Mouse (Mus musculus) MEL (cell line): ENCODE measurements around the gene Rgs1. TPM values are rescaled to one million over a fixed set of nuclear protein-coding genes. Genes with fewer than 3 reads are reported as not detected.
A peak's percentile ranks its signal among the peaks of the same experiment; 100 is the strongest.

ENCODE experiments used
- DNase-seq: peaks from one replicate; pipeline ENCODE4 v3.0.0; 2011; ENCODE audit warnings: low read depth, low spot score
- H3K27ac ChIP-seq: 2 replicates; pipeline ENCODE4 v1.5.1; 2012; ENCODE audit warnings: low read depth, mild to moderate bottlenecking, control low read depth, low read length, moderate library complexity; ENCODE audit not compliant: control insufficient read depth
- H3K27me3 ChIP-seq, 2 experiments: fragments of 150-350 bp in 1 of 2; sonication (generic) in 1 of 2; 2 replicates each; pipeline ENCODE4 v1.6.1; 2012; ENCODE audit warnings: low read length in 2 of 2, mild to moderate bottlenecking in 2 of 2, improper control_type of control experiment in 1 of 2, moderate library complexity in 1 of 2; ENCODE audit not compliant: insufficient read depth in 2 of 2, control insufficient read depth in 1 of 2
- H3K36me3 ChIP-seq, 2 experiments: 2 replicates each; pipeline ENCODE4 v1.6.1; 2012 to 2014; ENCODE audit warnings: low read length in 2 of 2, improper control_type of control experiment in 1 of 2, inconsistent platforms in 1 of 2, mild to moderate bottlenecking in 1 of 2; ENCODE audit not compliant: insufficient read depth in 2 of 2, control insufficient read depth in 1 of 2
- H3K4me1 ChIP-seq, 2 experiments: fragments of 150-350 bp in 1 of 2; sonication (generic) in 1 of 2; 2 replicates each; pipeline ENCODE4 v1.6.1; 2012; ENCODE audit warnings: low read length in 2 of 2, improper control_type of control experiment in 1 of 2, mild to moderate bottlenecking in 1 of 2; ENCODE audit not compliant: insufficient read depth in 2 of 2, control insufficient read depth in 1 of 2
- H3K4me3 ChIP-seq, 2 experiments: fragments of 150-350 bp in 1 of 2; sonication (generic) in 1 of 2; 2 replicates each; pipeline ENCODE4 v1.5.1; 2012; ENCODE audit warnings: low read depth in 2 of 2, low read length in 2 of 2, mild to moderate bottlenecking in 2 of 2, moderate library complexity in 2 of 2, control low read depth in 1 of 2, improper control_type of control experiment in 1 of 2; ENCODE audit not compliant: control insufficient read depth in 1 of 2, insufficient read depth in 1 of 2
- H3K79me2 ChIP-seq: 2 replicates; pipeline ENCODE4 v1.6.1; 2012; ENCODE audit warnings: mild to moderate bottlenecking, low read length, moderate library complexity; ENCODE audit not compliant: control insufficient read depth, poor library complexity, insufficient read depth
- H3K9ac ChIP-seq: 2 replicates; pipeline ENCODE4 v1.6.1; 2012; ENCODE audit warnings: low read depth, mild to moderate bottlenecking, control low read depth, low read length, moderate library complexity; ENCODE audit not compliant: control insufficient read depth, poor library complexity, severe bottlenecking
- H3K9me3 ChIP-seq: fragments of 150-350 bp; sonication (generic); replicated peaks from 2 replicates; pipeline ENCODE4 v1.6.1; 2012; ENCODE audit warnings: mild to moderate bottlenecking, low read length, improper control_type of control experiment, moderate library complexity; ENCODE audit not compliant: insufficient read depth
- CHD1 ChIP-seq: IDR thresholded peaks from 2 replicates; pipeline ENCODE4 v1.6.1; 2012; ENCODE audit warnings: low read depth, mild to moderate bottlenecking, inconsistent platforms, low read length, improper control_type of control experiment
- CHD2 ChIP-seq: IDR thresholded peaks from 2 replicates; pipeline ENCODE4 v1.6.1; 2011; ENCODE audit warnings: low read length, improper control_type of control experiment
- CTCF ChIP-seq, 3 experiments: IDR thresholded peaks in 2 of 3; conservative IDR thresholded peaks in 1 of 3; 2 replicates each; pipeline ENCODE4 v1.5.1; 2011 to 2012; ENCODE audit warnings: low read length in 3 of 3, low read depth in 2 of 3, mild to moderate bottlenecking in 2 of 3, improper control_type of control experiment in 1 of 3, inconsistent platforms in 1 of 3, mixed read lengths in 1 of 3, moderate library complexity in 1 of 3; ENCODE audit not compliant: control insufficient read depth in 1 of 3, insufficient read depth in 1 of 3, poor library complexity in 1 of 3, severe bottlenecking in 1 of 3
- E2F4 ChIP-seq: IDR thresholded peaks from 2 replicates; pipeline ENCODE4 v1.6.1; 2011; ENCODE audit warnings: low read depth, low read length, improper control_type of control experiment, borderline replicate concordance
- ELF1 ChIP-seq: IDR thresholded peaks from 2 replicates; pipeline ENCODE4 v1.6.1; 2014; ENCODE audit warnings: low read depth, mild to moderate bottlenecking, inconsistent platforms, low read length, improper control_type of control experiment, moderate library complexity
- EP300 ChIP-seq, 2 experiments: IDR thresholded peaks; 2 replicates each; pipeline ENCODE4 v1.6.1; 2011; ENCODE audit warnings: improper control_type of control experiment in 2 of 2, low read length in 2 of 2, low read depth in 1 of 2, mild to moderate bottlenecking in 1 of 2
- ETS1 ChIP-seq: IDR thresholded peaks from 2 replicates; pipeline ENCODE4 v1.6.1; 2012; ENCODE audit warnings: low read depth, mild to moderate bottlenecking, inconsistent platforms, low read length, improper control_type of control experiment, moderate library complexity
- GABPA ChIP-seq: IDR thresholded peaks from 2 replicates; pipeline ENCODE4 v1.6.1; 2012; ENCODE audit warnings: low read depth, mild to moderate bottlenecking, inconsistent platforms, low read length, improper control_type of control experiment, moderate library complexity
- GATA1 ChIP-seq: IDR thresholded peaks from 2 replicates; pipeline ENCODE4 v1.6.1; 2011; ENCODE audit warnings: low read depth, low read length, improper control_type of control experiment
- HCFC1 ChIP-seq: IDR thresholded peaks from 2 replicates; pipeline ENCODE4 v1.6.1; 2012; ENCODE audit warnings: low read depth, mild to moderate bottlenecking, inconsistent platforms, low read length, improper control_type of control experiment, moderate library complexity
- JUND ChIP-seq: IDR thresholded peaks from 2 replicates; pipeline ENCODE4 v1.6.1; 2011; ENCODE audit warnings: low read depth, mild to moderate bottlenecking, improper control_type of control experiment, low read length
- MAFK ChIP-seq: IDR thresholded peaks from 2 replicates; pipeline ENCODE4 v1.6.1; 2011; ENCODE audit warnings: low read depth, mild to moderate bottlenecking, low read length, improper control_type of control experiment, borderline replicate concordance
- MAX ChIP-seq: IDR thresholded peaks from 2 replicates; pipeline ENCODE4 v1.6.1; 2011; ENCODE audit warnings: low read length, improper control_type of control experiment
- MAZ ChIP-seq: IDR thresholded peaks from 2 replicates; pipeline ENCODE4 v1.6.1; 2012; ENCODE audit warnings: low read depth, mild to moderate bottlenecking, inconsistent platforms, low read length, improper control_type of control experiment
- MEF2A ChIP-seq: IDR thresholded peaks from 2 replicates; pipeline ENCODE4 v1.6.1; 2014; ENCODE audit warnings: low read depth, mild to moderate bottlenecking, inconsistent platforms, low read length, improper control_type of control experiment; ENCODE audit not compliant: poor library complexity, insufficient replicate concordance, severe bottlenecking; ENCODE audit errors: extremely low read depth
- MYB ChIP-seq: IDR thresholded peaks from 2 replicates; pipeline ENCODE4 v1.6.1; 2011; ENCODE audit warnings: mild to moderate bottlenecking, low read depth, low read length, improper control_type of control experiment
- MYC ChIP-seq: IDR thresholded peaks from 2 replicates; pipeline ENCODE4 v1.6.1; 2011; ENCODE audit warnings: low read depth, mild to moderate bottlenecking, low read length, improper control_type of control experiment, moderate library complexity
- NELFE ChIP-seq: IDR thresholded peaks from 2 replicates; pipeline ENCODE4 v1.6.1; 2011; ENCODE audit warnings: low read depth, low read length, improper control_type of control experiment
- NRF1 ChIP-seq: IDR thresholded peaks from 2 replicates; pipeline ENCODE4 v1.6.1; 2014; ENCODE audit warnings: low read depth, mild to moderate bottlenecking, inconsistent platforms, low read length, improper control_type of control experiment, moderate library complexity; ENCODE audit not compliant: poor library complexity, insufficient read depth, severe bottlenecking
- POLR2AphosphoS2 ChIP-seq: IDR thresholded peaks from 2 replicates; pipeline ENCODE4 v1.6.1; 2011; ENCODE audit warnings: low read length, improper control_type of control experiment
- POLR2AphosphoS5 ChIP-seq: IDR thresholded peaks from 2 replicates; pipeline ENCODE4 v1.6.1; 2012; ENCODE audit warnings: low read depth, borderline replicate concordance, mild to moderate bottlenecking, inconsistent platforms, low read length, moderate library complexity, mixed read lengths
- RAD21 ChIP-seq: IDR thresholded peaks from 2 replicates; pipeline ENCODE4 v1.6.1; 2011; ENCODE audit warnings: mild to moderate bottlenecking, low read depth, low read length, improper control_type of control experiment
- SIN3A ChIP-seq: IDR thresholded peaks from 2 replicates; pipeline ENCODE4 v1.6.1; 2012; ENCODE audit warnings: low read length, improper control_type of control experiment, inconsistent platforms
- TAL1 ChIP-seq: IDR thresholded peaks from 2 replicates; pipeline ENCODE4 v1.6.1; 2012; ENCODE audit warnings: mild to moderate bottlenecking, inconsistent platforms, low read length, moderate library complexity, mixed read lengths
- TBP ChIP-seq: IDR thresholded peaks from 2 replicates; pipeline ENCODE4 v1.8.0; 2011; ENCODE audit warnings: low read depth, low read length, improper control_type of control experiment
- TCF12 ChIP-seq: IDR thresholded peaks from 2 replicates; pipeline ENCODE4 v1.6.1; 2014; ENCODE audit warnings: low read depth, mild to moderate bottlenecking, inconsistent platforms, low read length, improper control_type of control experiment, moderate library complexity
- UBTF ChIP-seq: IDR thresholded peaks from 2 replicates; pipeline ENCODE4 v1.6.1; 2012; ENCODE audit warnings: low read depth, mild to moderate bottlenecking, inconsistent platforms, low read length, improper control_type of control experiment, moderate library complexity, borderline replicate concordance; ENCODE audit not compliant: insufficient read depth
- USF1 ChIP-seq: IDR thresholded peaks from 2 replicates; pipeline ENCODE4 v1.6.1; 2014; ENCODE audit warnings: low read depth, mild to moderate bottlenecking, inconsistent platforms, low read length, improper control_type of control experiment, moderate library complexity
- ZC3H11A ChIP-seq: IDR thresholded peaks from 2 replicates; pipeline ENCODE4 v1.6.1; 2012; ENCODE audit warnings: low read depth, mild to moderate bottlenecking, inconsistent platforms, low read length, improper control_type of control experiment
- ZKSCAN1 ChIP-seq: IDR thresholded peaks from 2 replicates; pipeline ENCODE4 v1.6.1; 2012; ENCODE audit warnings: low read depth, mild to moderate bottlenecking, inconsistent platforms, low read length, improper control_type of control experiment, moderate library complexity
- ZMIZ1 ChIP-seq: IDR thresholded peaks from 2 replicates; pipeline ENCODE4 v1.6.1; 2012; ENCODE audit warnings: low read depth, mild to moderate bottlenecking, inconsistent platforms, low read length, improper control_type of control experiment, moderate library complexity
- polyA plus RNA-seq, 2 experiments: library from polyadenylated mRNA; stranded (reverse) in 1 of 2; unstranded in 1 of 2; fragments of >175 nt in 1 of 2; fragments of >200 nt in 1 of 2; gene quantifications; 2 replicates each; pipeline versions ENCODE4 v1.2.1 to v1.2.4; 2012; ENCODE audit warnings: low replicate concordance in 2 of 2, low read depth in 1 of 2; ENCODE audit not compliant: insufficient read length in 2 of 2, insufficient read depth in 1 of 2, missing spikeins in 1 of 2
- total RNA-seq: library from RNA; depleted of rRNA; stranded (reverse); fragments of 300-350 nt; gene quantifications from 2 replicates; pipeline ENCODE4 v1.2.3, GENCODE M21; 2012

The Rgs1 gene
- total and polyA plus RNA-seq, 3 experiments: 0.91 to 1.7 TPM; not detected in 1

- Histone ChIP-seq H3K27ac (no peak overlapping the region), H3K4me1 (no peaks in the 10 kb centered on the region; a peak in 1 of 4 replicates)
- TF ChIP-seq MYC: no peak
- TF ChIP-seq TAL1: peak; percentile 34
- no peak for TF ChIP-seq UBTF
- no peak for TF ChIP-seq E2F4
- TF ChIP-seq USF1: no peak
- TF ChIP-seq MAFK: no peak
- TF ChIP-seq MYB: no peak
- TF ChIP-seq HCFC1: no peak
- no peak for TF ChIP-seq MAX
- TF ChIP-seq GATA1: 0 out of 2 replicates have a peak, but pooled peaks have one; percentile 15
- TF ChIP-seq NELFE: no peak
- no peak for TF ChIP-seq MAZ
- no peak for TF ChIP-seq CHD2
- 0 out of 2 replicates have a peak, but pooled peaks have one; percentile 55 for TF ChIP-seq MEF2A
- TF ChIP-seq TCF12: peak; percentile 60; the same call in 1 of the 2 replicates
- TF ChIP-seq ZC3H11A: no peak
- TF ChIP-seq CTCF (IDR thresholded peaks at IDR 0.05 in 2 of 3, conservative IDR thresholded peaks at IDR 0.05 in 1 of 3; ENCODE audit: control insufficient read depth in 1 of 3, insufficient read depth in 1 of 3, low read depth in 2 of 3, low read length in 3 of 3, poor library complexity in 1 of 3, severe bottlenecking in 1 of 3): no peak
- TF ChIP-seq EP300 (IDR thresholded peaks at IDR 0.05; ENCODE audit: low read depth in 1 of 2, low read length in 2 of 2): peak; percentile 40 to 45; a peak in 2 of 4 replicates
- TF ChIP-seq JUND: no peak
- no peak for TF ChIP-seq ZKSCAN1
- TF ChIP-seq RAD21: no peak
- no peak for TF ChIP-seq TBP
- TF ChIP-seq POLR2AphosphoS5: no peak
- TF ChIP-seq GABPA: no peak
- no peak for TF ChIP-seq CHD1
- TF ChIP-seq ETS1: 0 out of 2 replicates have a peak, but pooled peaks have one; percentile 30
- TF ChIP-seq NRF1: no peak
- TF ChIP-seq POLR2AphosphoS2: no peak
- TF ChIP-seq SIN3A: no peak
- no peak for TF ChIP-seq ZMIZ1
- TF ChIP-seq ELF1: no peak
Measured at GRCm38 (mm10) chr1:144199538-144199937, 49.5 kb downstream of the Rgs1 start.

More at GRCm38 (mm10) chr1:144199538-144199937, 49.5 kb downstream of the Rgs1 start:
- no peaks in the 10 kb centered on the region for H3K79me2 ChIP-seq
- no peak overlapping the region for H3K4me3 ChIP-seq
- H3K36me3 ChIP-seq: peaks cover 0 to 10% of the 10 kb centered on the region in 2 experiments; a peak in 2 of 4 replicates
- H3K9ac ChIP-seq: no peak overlapping the region
- peak; percentile 42 for DNase-seq
- no peaks in the 10 kb centered on the region for H3K9me3 ChIP-seq
- H3K27me3 ChIP-seq: no peaks in the 10 kb centered on the region
